In genomic region chr11:93885572-93886410, GRCm38 (mm10) we compare ENCODE assay signal across 8 mouse cellular contexts. TPM values are rescaled to one million over a fixed set of nuclear protein-coding genes. Genes with fewer than 3 reads are reported as not detected.
A peak's percentile ranks its signal among the peaks of the same experiment; 100 is the strongest.
DNase-seq lines count a peak whose midpoint lies in the region; ATAC-seq and TF ChIP-seq lines count a peak whose summit lies in the region.

Utp18 (minus strand) TSS chr11:93885766.
Mbtd1 (plus strand) TSS chr11:93885852.

- no peaks in the 10 kb centered on the region for H3K9me3 ChIP-seq in hindbrain, postnatal 0 days (ENCODE audit: low read length)

- intact Hi-C loops in left cerebral cortex, adult 2 months (cut with DNase I), result loop anchor here (10.0 kb wide), 1 partner anchor 329 kb away; the partner anchor contains the start of gene Tob1

- DNase-seq in T-cell, adult 2 months (ENCODE audit: low spot score), result peak; percentile 99
- peak; percentile 97 to 100 for DNase-seq in cerebellum, postnatal 36 days
- peak; percentile 98 for DNase-seq in gastrocnemius, adult 18-20 months (ENCODE audit: low spot score)
- DNase-seq in hindbrain, postnatal 0 days (ENCODE audit: low spot score), result peak; percentile 99
- DNase-seq in left cerebral cortex, adult 2 months (ENCODE audit: extremely low spot score in 1 of 2, low spot score in 2 of 2), result peak; percentile 99 to 100
- DNase-seq in right cerebral cortex, adult 2 months (ENCODE audit: low spot score in 2 of 2), result peak; percentile 98 to 99
- DNase-seq in urinary bladder, postnatal 14 days (ENCODE audit: low spot score), result peak; percentile 99

- peak within 1 kb of the TSS; percentile 99 for H3K4me3 ChIP-seq in hindbrain, postnatal 0 days (ENCODE audit: low read length)
- peak within 1 kb of the TSS; percentile 93 for H3K4me3 ChIP-seq in left cerebral cortex, adult 2 months

- peak within 1 kb of the TSS; percentile 96 for H3K4me2 ChIP-seq in hindbrain, postnatal 0 days (ENCODE audit: low read depth, low read length)

- 0 out of 2 replicates have a peak, but pooled peaks cover 3% of the 10 kb centered on the region for H3K36me3 ChIP-seq in hindbrain, postnatal 0 days (ENCODE audit: insufficient read depth, low read length)

- H3K27ac ChIP-seq in hindbrain, postnatal 0 days, result peak within 1 kb of the TSS; percentile 95
- peak within 1 kb of the TSS; percentile 98 for H3K27ac ChIP-seq in left cerebral cortex, adult 2 months

- ATAC-seq in hindbrain, postnatal 0 days, result peak; percentile 98
- ATAC-seq in megakaryocyte, adult 5-6 weeks (ENCODE audit: poor library complexity, severe bottlenecking), result peak; percentile 80

- H3K4me1 ChIP-seq in hindbrain, postnatal 0 days (ENCODE audit: insufficient read depth, low read length), result peaks cover 9% of the 10 kb centered on the region

- H3K27me3 ChIP-seq in hindbrain, postnatal 0 days (ENCODE audit: insufficient read depth, low read length), result no peaks in the 10 kb centered on the region

- no peak for TF ChIP-seq CTCF in hindbrain, postnatal 0 days (IDR thresholded peaks at IDR 0.05; ENCODE audit: low read depth)
- no peak for TF ChIP-seq CTCF in left cerebral cortex, adult 2 months (IDR thresholded peaks at IDR 0.05)

- H3K9ac ChIP-seq in hindbrain, postnatal 0 days (replicated peaks; ENCODE audit: low read length), result peak within 1 kb of the TSS; percentile 92

- under 1% methylated on average over 67 of the region's 83 CpGs for WGBS in hindbrain, postnatal 0 days

RNA-seq across cellular contexts. Expression of gene Utp18, which starts in this region (rescaled TPM):
- total RNA-seq in gastrocnemius, adult 18-20 months (2021), result 1 to 10 TPM; 8.5 to 9.8 TPM
- total RNA-seq in hindbrain, postnatal 0 days (2014; rRNA removed), result 24.4 and 25.3 TPM in 2 replicates
- polyA plus RNA-seq in hindbrain, postnatal 0 days (2015; fragmentation: Nextera tagmentation; extraction: Ambion mirVana), result 21.1 and 22.5 TPM in 2 replicates
- total RNA-seq in left cerebral cortex, adult 2 months (2021), result 10 to 100 TPM; 23.7 to 24.8 TPM
- total RNA-seq in megakaryocyte, adult 5-6 weeks (2015), result 18.0 and 18.4 TPM in 2 replicates
- 21.2 and 31.0 TPM in 2 replicates for total RNA-seq in megakaryocyte, adult 5-6 weeks (2017)

RNA-seq across cellular contexts. Expression of gene Mbtd1, which starts in this region (rescaled TPM):
- 1 to 10 TPM; 8.8 to 9.7 TPM for total RNA-seq in gastrocnemius, adult 18-20 months (2021)
- total RNA-seq in hindbrain, postnatal 0 days (2014; rRNA removed), result 15.6 and 19.1 TPM in 2 replicates
- 13.8 and 14.7 TPM in 2 replicates for polyA plus RNA-seq in hindbrain, postnatal 0 days (2015; fragmentation: Nextera tagmentation; extraction: Ambion mirVana)
- total RNA-seq in left cerebral cortex, adult 2 months (2021), result 10 to 100 TPM; 33.8 to 39.4 TPM
- 37.2 and 48.3 TPM in 2 replicates for total RNA-seq in megakaryocyte, adult 5-6 weeks (2015)
- 25.4 and 37.9 TPM in 2 replicates for total RNA-seq in megakaryocyte, adult 5-6 weeks (2017)

Comparison
In these comparisons a context has a peak if more than half of its experiments do, and no peak if none do; other contexts are left out.
1. Peak in every context shown above with its lines: DNase-seq, ATAC-seq, H3K4me3 ChIP-seq and H3K27ac ChIP-seq.